22 mouse cellular contexts compared by ENCODE assay signal in genomic region chr2:33589280-33589679, GRCm38 (mm10). TPM values are rescaled to one million over a fixed set of nuclear protein-coding genes. Genes with fewer than 3 reads are reported as not detected.
"Had no signal": no experiment of that assay in that cellular context is flagged by ENCODE, and none has a peak within 500 bp of the region (broad histone marks: within the 10 kb centered on the region; RNA-seq: fewer than 3 reads in every experiment).

No protein-coding gene starts in this region.

- H3K4me2 ChIP-seq: liver, embryonic 15.5 days; lung, embryonic 15.5 days; midbrain, embryonic 11.5 days; midbrain, embryonic 13.5 days; neural tube, embryonic 12.5 days; stomach, embryonic 15.5 days had no signal

- H3K9me3 ChIP-seq: liver, embryonic 15.5 days; lung, embryonic 15.5 days; megakaryocyte, embryonic 14.5 days; midbrain, embryonic 13.5 days; neural tube, embryonic 12.5 days; stomach, embryonic 15.5 days had no signal

- DNase-seq: liver, postnatal 0 days; lung, adult 2 months; lung, postnatal 14 days; lung, postnatal 36 days; right cerebral cortex, postnatal 14 days; thymus, adult 2 months; thymus, postnatal 25 days; thymus, postnatal 4 days had no signal

- H3K9ac ChIP-seq: liver, embryonic 15.5 days; liver, postnatal 0 days; lung, embryonic 15.5 days; midbrain, embryonic 13.5 days; neural tube, embryonic 12.5 days; stomach, embryonic 15.5 days had no signal

- ATAC-seq: liver, postnatal 0 days; lung, postnatal 0 days; midbrain, embryonic 13.5 days had no signal

- H3K4me3 ChIP-seq: liver, embryonic 15.5 days; lung, embryonic 15.5 days; megakaryocyte, embryonic 14.5 days; midbrain, embryonic 13.5 days; neural tube, embryonic 12.5 days; stomach, embryonic 15.5 days had no signal

- H3K36me3 ChIP-seq: liver, embryonic 15.5 days; lung, embryonic 15.5 days; midbrain, embryonic 13.5 days; neural tube, embryonic 12.5 days; stomach, embryonic 15.5 days had no signal

- H3K27ac ChIP-seq: liver, embryonic 15.5 days; lung, embryonic 15.5 days; macrophage; midbrain, embryonic 13.5 days; neural tube, embryonic 12.5 days; stomach, embryonic 15.5 days; stomach, postnatal 0 days had no signal

- H3K4me1 ChIP-seq: liver, embryonic 15.5 days; megakaryocyte, embryonic 14.5 days had no signal

RNA-seq across cellular contexts. Expression of gene Lmx1b, which starts 51.0 kb away (rescaled TPM):
- total RNA-seq: megakaryocyte progenitor cell, adult 5-6 weeks; monocyte, adult 5-6 weeks; neutrophil, adult 5-6 weeks had no signal
- polyA plus RNA-seq: liver, embryonic 15.5 days; liver, postnatal 0 days; lung, postnatal 0 days; macrophage; spleen, adult 2 months; stomach, postnatal 0 days had no signal
